ENCODE assay signal across 1 mouse cellular context in the genomic region with DNA sequence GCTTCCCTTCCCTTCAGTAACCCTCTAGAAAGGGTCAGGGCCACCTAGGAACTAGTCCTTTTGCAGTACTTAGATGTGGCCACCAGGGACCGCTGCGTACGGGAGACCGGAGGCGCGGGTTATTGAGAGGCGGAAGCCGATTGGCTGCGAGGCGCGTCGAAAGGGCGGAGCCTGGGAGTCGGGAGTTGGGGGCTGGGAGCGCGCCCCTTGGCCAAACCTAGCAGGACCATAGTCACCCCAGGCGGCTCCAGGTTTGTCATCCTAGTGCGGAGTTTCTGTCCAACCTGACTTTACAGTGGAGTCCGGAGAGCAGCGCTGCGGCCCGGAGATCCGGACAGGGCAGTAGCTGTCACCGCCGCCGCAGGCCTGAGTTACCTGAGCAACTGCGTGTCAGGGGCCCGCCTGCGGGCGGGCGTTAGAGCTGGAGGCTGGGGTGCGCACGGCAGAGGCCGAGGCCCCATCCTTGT.
A peak's percentile ranks its signal among the peaks of the same experiment; 100 is the strongest.
TF ChIP-seq lines count a peak whose summit lies in the region.

No protein-coding gene starts in this region.

TF ChIP-seq in MEL, 35 proteins besides CTCF, POLR2A, EP300 and RAD21 (continued from another document):
- TF ChIP-seq TBP (IDR thresholded peaks at IDR 0.05; ENCODE audit: low read depth, low read length): no peak
- 0 out of 2 replicates have a peak, but pooled peaks have one; percentile 11 for TF ChIP-seq MAX (IDR thresholded peaks at IDR 0.05; ENCODE audit: low read length)
- no peak for TF ChIP-seq TAL1 (IDR thresholded peaks at IDR 0.05; ENCODE audit: low read length)
- peak; percentile 2; the same call in 1 of the 2 replicates for TF ChIP-seq ZMIZ1 (IDR thresholded peaks at IDR 0.05; ENCODE audit: low read depth, low read length)
- no peak for TF ChIP-seq ETS1 (IDR thresholded peaks at IDR 0.05; ENCODE audit: low read depth, low read length)
- no peak; the same call in 1 of the 2 replicates for TF ChIP-seq E2F4 (IDR thresholded peaks at IDR 0.05; ENCODE audit: borderline replicate concordance, low read depth, low read length)
- no peak for TF ChIP-seq USF2 (IDR thresholded peaks at IDR 0.05; ENCODE audit: borderline replicate concordance in 1 of 2, insufficient read depth in 1 of 2, low read depth in 1 of 2, low read length in 2 of 2)
- no peak for TF ChIP-seq MYB (IDR thresholded peaks at IDR 0.05; ENCODE audit: low read depth, low read length)
- no peak; the same call in 1 of the 2 replicates for TF ChIP-seq NELFE (IDR thresholded peaks at IDR 0.05; ENCODE audit: low read depth, low read length)
- 0 out of 2 replicates have a peak, but pooled peaks have one; percentile 20 for TF ChIP-seq MYC (IDR thresholded peaks at IDR 0.05; ENCODE audit: low read depth, low read length)
- 0 out of 2 replicates have a peak, but pooled peaks have one; percentile 11 for TF ChIP-seq SIN3A (IDR thresholded peaks at IDR 0.05; ENCODE audit: low read length)
- no peak for TF ChIP-seq USF1 (IDR thresholded peaks at IDR 0.05; ENCODE audit: low read depth, low read length)
- TF ChIP-seq NRF1 (IDR thresholded peaks at IDR 0.05; ENCODE audit: insufficient read depth, low read depth, low read length, poor library complexity, severe bottlenecking): no peak
- no peak for TF ChIP-seq KAT2A (conservative IDR thresholded peaks at IDR 0.05; ENCODE audit: low read depth, low read length)
- no peak for TF ChIP-seq MEF2A (IDR thresholded peaks at IDR 0.05; ENCODE audit: extremely low read depth, insufficient replicate concordance, low read depth, low read length, poor library complexity, severe bottlenecking)
- TF ChIP-seq TCF12 (IDR thresholded peaks at IDR 0.05; ENCODE audit: low read depth, low read length): no peak
- TF ChIP-seq ZKSCAN1 (IDR thresholded peaks at IDR 0.05; ENCODE audit: low read depth, low read length): no peak
- TF ChIP-seq MAZ (IDR thresholded peaks at IDR 0.05; ENCODE audit: low read depth, low read length): no peak
- peak; percentile 35; the same call in 1 of the 2 replicates for TF ChIP-seq HCFC1 (IDR thresholded peaks at IDR 0.05; ENCODE audit: low read depth, low read length)
- TF ChIP-seq ZNF384 (IDR thresholded peaks at IDR 0.05; ENCODE audit: low read depth, low read length): no peak
- no peak for TF ChIP-seq MXI1 (IDR thresholded peaks at IDR 0.05; ENCODE audit: low read depth, low read length)
- TF ChIP-seq CHD2 (IDR thresholded peaks at IDR 0.05; ENCODE audit: low read length): peak; percentile 35; the same call in 1 of the 2 replicates
- TF ChIP-seq ZC3H11A (IDR thresholded peaks at IDR 0.05; ENCODE audit: low read depth, low read length): peak; percentile 49
- TF ChIP-seq JUND (IDR thresholded peaks at IDR 0.05; ENCODE audit: low read depth, low read length): no peak
- TF ChIP-seq ELF1 (IDR thresholded peaks at IDR 0.05; ENCODE audit: low read depth, low read length): peak; percentile 53
- peak; percentile 77 for TF ChIP-seq SMC3 (IDR thresholded peaks at IDR 0.05; ENCODE audit: low read depth, low read length)
- no peak for TF ChIP-seq GABPA (IDR thresholded peaks at IDR 0.05; ENCODE audit: low read depth, low read length)
